Mouse (Mus musculus): ENCODE data around the gene Islr2.
"Not testable (repeated sequence)": the region's sequence is repeated elsewhere in the genome, so short reads cannot be mapped to it uniquely, and the experiment has no call there.

GRCm38 (mm10) chr9:58253805-58254122 lies 49.6 kb upstream of the Islr2 start:
- not testable (repeated sequence) for TF ChIP-seq CTCF (IDR thresholded peaks at IDR 0.05; ENCODE audit: control insufficient read depth, insufficient read depth, low read length); POLR2A (IDR thresholded peaks at IDR 0.05; ENCODE audit: borderline replicate concordance, control insufficient read depth, low read depth, low read length)
